Mouse (Mus musculus): ENCODE results near the gene Fbxo10. TPM values are rescaled to one million over a fixed set of nuclear protein-coding genes. Genes with fewer than 3 reads are reported as not detected.
A peak's percentile ranks its signal among the peaks of the same experiment; 100 is the strongest.

Gene Fbxo10
- polyA plus RNA-seq (2012; rRNA removed) = 27.3 and 28.1 TPM in 2 replicates

GRCm38 (mm10) chr4:45084021-45084894, at the start of gene Fbxo10:
Fbxo10 (minus strand) TSS chr4:45084604.
- TF ChIP-seq CTCF (IDR thresholded peaks at IDR 0.05; ENCODE audit: extremely low read depth, insufficient read depth, low read length) = no peak
- peak; percentile 58; the same call in 1 of the 2 replicates for TF ChIP-seq POLR2A (IDR thresholded peaks at IDR 0.05; ENCODE audit: extremely low read depth, insufficient read depth, low read length)
- Histone ChIP-seq H3K4me3 (ENCODE audit: insufficient read depth, low read length) (peak within 1 kb of the TSS; percentile 70), H3K27ac (ENCODE audit: insufficient read depth, low read length) (0 out of 2 replicates have a peak within 1 kb of the TSS, but pooled peaks have one; percentile 53), H3K4me1 (ENCODE audit: control insufficient read depth, insufficient read depth, low read length) (peaks cover 3% of the 10 kb centered on the region; the same call in 1 of the 2 replicates)

DNA sequence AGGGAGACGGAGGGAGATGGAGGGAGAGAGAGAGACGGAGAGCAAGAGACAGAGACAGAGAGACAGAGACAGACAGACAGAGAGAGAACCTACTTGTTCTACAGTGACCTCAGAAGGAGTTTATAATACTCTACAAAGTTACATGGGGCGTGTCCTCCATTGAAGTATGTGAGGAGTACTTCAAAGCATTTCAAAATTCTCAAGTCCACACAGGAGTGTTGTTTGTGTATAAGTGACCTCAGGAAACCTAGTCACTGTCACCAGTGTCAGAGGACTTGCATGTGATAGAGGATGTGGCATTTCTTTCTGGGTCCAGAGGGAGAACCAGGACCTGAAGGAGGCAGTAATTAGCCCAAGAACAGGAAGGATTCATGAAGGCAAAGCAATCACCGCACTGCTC, 46.6 kb upstream of the Fbxo10 start:
- TF ChIP-seq POLR2A (IDR thresholded peaks at IDR 0.05; ENCODE audit: extremely low read depth, insufficient read depth, low read length) (no peak), CTCF (IDR thresholded peaks at IDR 0.05; ENCODE audit: extremely low read depth, insufficient read depth, low read length) (no peak)
- H3K4me1 ChIP-seq (ENCODE audit: control insufficient read depth, insufficient read depth, low read length) = no peaks in the 10 kb centered on the region
- no peak overlapping the region for H3K27ac ChIP-seq (ENCODE audit: insufficient read depth, low read length)
- H3K4me3 ChIP-seq (ENCODE audit: insufficient read depth, low read length) = no peak overlapping the region

GRCm38 (mm10) chr4:45121311-45121710, 36.9 kb upstream of the Fbxo10 start:
- Histone ChIP-seq H3K4me3 (ENCODE audit: insufficient read depth, low read length) (no peak overlapping the region), H3K27ac (ENCODE audit: insufficient read depth, low read length) (no peak overlapping the region), H3K4me1 (ENCODE audit: control insufficient read depth, insufficient read depth, low read length) (no peaks in the 10 kb centered on the region)
- TF ChIP-seq POLR2A (IDR thresholded peaks at IDR 0.05; ENCODE audit: extremely low read depth, insufficient read depth, low read length) = no peak
- TF ChIP-seq CTCF (IDR thresholded peaks at IDR 0.05; ENCODE audit: extremely low read depth, insufficient read depth, low read length) = no peak

- H3K4me3 ChIP-seq (ENCODE audit: insufficient read depth, low read length) = no peak overlapping the region; the same call in 1 of the 2 replicates
- TF ChIP-seq CTCF (IDR thresholded peaks at IDR 0.05; ENCODE audit: extremely low read depth, insufficient read depth, low read length) (no peak), POLR2A (IDR thresholded peaks at IDR 0.05; ENCODE audit: extremely low read depth, insufficient read depth, low read length) (no peak)
- H3K27ac ChIP-seq (ENCODE audit: insufficient read depth, low read length) = no peak overlapping the region
- H3K4me1 ChIP-seq (ENCODE audit: control insufficient read depth, insufficient read depth, low read length) = peaks cover 3% of the 10 kb centered on the region; the same call in 1 of the 2 replicates
Observed at GRCm38 (mm10) chr4:45108456-45109110, 24.2 kb upstream of the Fbxo10 start.

GRCm38 (mm10) chr4:45107601-45108277, 23.3 kb upstream of the Fbxo10 start, which contains the start of gene Tomm5:
Tomm5 (minus strand) TSS chr4:45108114.
- H3K4me1 ChIP-seq (ENCODE audit: control insufficient read depth, insufficient read depth, low read length) = peaks cover 3% of the 10 kb centered on the region; the same call in 1 of the 2 replicates
- H3K27ac ChIP-seq (ENCODE audit: insufficient read depth, low read length) = no peak within 1 kb of the TSS
- peak within 1 kb of the TSS; percentile 96 for H3K4me3 ChIP-seq (ENCODE audit: insufficient read depth, low read length)
- TF ChIP-seq POLR2A (IDR thresholded peaks at IDR 0.05; ENCODE audit: extremely low read depth, insufficient read depth, low read length) (peak; percentile 85), CTCF (IDR thresholded peaks at IDR 0.05; ENCODE audit: extremely low read depth, insufficient read depth, low read length) (peak; percentile 70)

- H3K4me3 ChIP-seq (ENCODE audit: insufficient read depth, low read length) = peak overlapping the region; percentile 96; the same call in 1 of the 2 replicates
- peaks cover 3% of the 10 kb centered on the region; the same call in 1 of the 2 replicates for H3K4me1 ChIP-seq (ENCODE audit: control insufficient read depth, insufficient read depth, low read length)
- no peak overlapping the region for H3K27ac ChIP-seq (ENCODE audit: insufficient read depth, low read length)
- no peak for TF ChIP-seq POLR2A (IDR thresholded peaks at IDR 0.05; ENCODE audit: extremely low read depth, insufficient read depth, low read length)
- no peak for TF ChIP-seq CTCF (IDR thresholded peaks at IDR 0.05; ENCODE audit: extremely low read depth, insufficient read depth, low read length)
Observed at GRCm38 (mm10) chr4:45107066-45107465, 22.7 kb upstream of the Fbxo10 start.

DNA sequence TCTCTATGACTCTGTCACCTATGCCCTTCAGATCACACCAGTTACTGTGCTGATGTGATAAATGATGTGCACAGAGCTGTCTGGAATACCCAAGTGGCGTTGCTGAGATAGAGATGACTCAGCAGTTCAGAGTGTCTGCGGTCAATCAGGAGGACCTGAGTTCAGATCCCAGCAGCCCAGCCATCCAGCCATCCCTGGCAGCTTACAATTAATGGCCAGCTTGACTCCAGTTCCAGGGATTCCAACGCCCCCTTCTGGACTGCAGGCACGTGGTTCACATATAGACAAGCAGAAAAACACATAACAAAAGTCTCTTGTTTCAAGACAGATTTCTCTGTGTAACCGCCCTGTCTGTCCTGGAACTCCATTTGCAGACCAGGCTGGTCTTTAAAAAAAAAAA, 22.0 kb upstream of the Fbxo10 start:
- peaks cover 3% of the 10 kb centered on the region; the same call in 1 of the 2 replicates for H3K4me1 ChIP-seq (ENCODE audit: control insufficient read depth, insufficient read depth, low read length)
- no peak overlapping the region for H3K27ac ChIP-seq (ENCODE audit: insufficient read depth, low read length)
- TF ChIP-seq CTCF (IDR thresholded peaks at IDR 0.05; ENCODE audit: extremely low read depth, insufficient read depth, low read length) (no peak), POLR2A (IDR thresholded peaks at IDR 0.05; ENCODE audit: extremely low read depth, insufficient read depth, low read length) (no peak)
- H3K4me3 ChIP-seq (ENCODE audit: insufficient read depth, low read length) = no peak overlapping the region

DNA sequence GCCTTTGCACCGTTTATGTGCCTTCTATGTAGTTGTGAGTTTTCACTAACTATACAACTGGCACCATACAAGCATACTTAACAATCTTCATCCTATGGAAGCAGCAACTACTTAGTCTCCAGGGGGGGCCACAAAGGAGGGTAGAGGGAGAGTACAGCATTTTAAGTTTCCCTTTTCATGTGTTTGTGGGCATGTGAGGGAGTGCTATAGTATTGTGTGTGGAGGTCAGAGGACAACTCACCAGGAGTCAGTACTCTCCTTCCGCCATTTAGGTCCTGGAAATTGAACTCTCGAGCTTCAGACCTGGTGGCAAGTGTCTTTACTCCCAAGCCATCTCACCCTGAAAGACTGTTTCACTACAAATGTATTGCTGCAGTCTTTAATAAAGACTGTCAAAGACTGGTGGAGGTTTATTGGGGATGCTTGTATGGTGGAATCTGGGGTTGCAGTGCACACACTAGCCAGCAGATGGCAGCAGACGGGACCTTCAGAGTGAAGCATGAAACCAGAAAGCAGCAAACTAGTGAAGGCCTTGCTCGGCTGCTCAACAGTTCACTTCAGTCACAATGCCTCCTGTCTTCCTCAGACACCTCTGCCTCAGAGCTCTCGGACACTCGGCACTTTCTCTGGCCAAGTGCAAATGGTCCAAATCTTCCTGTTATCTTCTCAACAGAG, 12.9 kb upstream of the Fbxo10 start:
- H3K27ac ChIP-seq (ENCODE audit: insufficient read depth, low read length) = no peak overlapping the region
- H3K4me3 ChIP-seq (ENCODE audit: insufficient read depth, low read length) = no peak overlapping the region
- TF ChIP-seq POLR2A (IDR thresholded peaks at IDR 0.05; ENCODE audit: extremely low read depth, insufficient read depth, low read length) = no peak
- TF ChIP-seq CTCF (IDR thresholded peaks at IDR 0.05; ENCODE audit: extremely low read depth, insufficient read depth, low read length) = peak; percentile 97
- no peaks in the 10 kb centered on the region for H3K4me1 ChIP-seq (ENCODE audit: control insufficient read depth, insufficient read depth, low read length)

All from cortical plate, adult 2 months (tissue).